Mouse (Mus musculus) neural tube, embryonic 14.5 days (tissue): ENCODE measurements at regions not wholly inside any gene's neighbourhood (a gene's known extent, or its start where the extent isn't known, plus 50 kb on each side); places are given as distances from the start of the nearest gene placed in this dataset.

Source experiments
- ATAC-seq: fragments of 200-750 bp; cut with Nextera tagmentation; 2 replicates; pipeline ENCODE4 v1.8.0; 2017; ENCODE audit warnings: low read depth, mild to moderate bottlenecking, moderate TSS enrichment, moderate library complexity
- H3K27ac ChIP-seq: fragments of 300-500 bp; sonication (generic); 2 replicates; pipeline ENCODE4 v1.5.1; 2014; ENCODE audit warnings: low read depth, mild to moderate bottlenecking, control low read depth, low read length, moderate library complexity, mixed read lengths
- H3K27me3 ChIP-seq: fragments of 300-500 bp; sonication (generic); 2 replicates; pipeline ENCODE4 v1.6.1; 2014; ENCODE audit warnings: low read length; ENCODE audit not compliant: control insufficient read depth, insufficient read depth
- H3K36me3 ChIP-seq: fragments of 300-500 bp; sonication (generic); 2 replicates; pipeline ENCODE4 v1.6.1; 2014; ENCODE audit warnings: low read length, mixed read lengths; ENCODE audit not compliant: control insufficient read depth, insufficient read depth
- H3K4me1 ChIP-seq: fragments of 300-500 bp; sonication (generic); 2 replicates; pipeline ENCODE4 v1.6.1; 2014; ENCODE audit warnings: low read length; ENCODE audit not compliant: control insufficient read depth, insufficient read depth
- H3K4me2 ChIP-seq: fragments of 300-500 bp; sonication (generic); 2 replicates; pipeline ENCODE4 v1.6.1; 2014; ENCODE audit warnings: mild to moderate bottlenecking, low read depth, low read length, control low read depth
- H3K4me3 ChIP-seq: fragments of 300-500 bp; sonication (generic); 2 replicates; pipeline ENCODE4 v1.5.1; 2014; ENCODE audit warnings: low read depth, low read length, control low read depth, mixed read lengths
- H3K9ac ChIP-seq: fragments of 300-500 bp; sonication (generic); replicated peaks from 2 replicates; pipeline ENCODE4 v1.6.1; 2014; ENCODE audit warnings: low read depth, mild to moderate bottlenecking, control low read depth, low read length, mixed read lengths
- H3K9me3 ChIP-seq: fragments of 300-500 bp; sonication (generic); 2 replicates; pipeline ENCODE4 v1.6.1; 2016; ENCODE audit warnings: low read length; ENCODE audit not compliant: control insufficient read depth
- WGBS: fragments of 180-500 bp; shearing (Covaris S2); extraction: QIAGEN DNeasy Blood & Tissue Kit; methylation state at CpG from one replicate; pipeline ENCODE4 v1.1.7; 2014; 5-methylcytosine and 5-hydroxymethylcytosine counted together

DNA sequence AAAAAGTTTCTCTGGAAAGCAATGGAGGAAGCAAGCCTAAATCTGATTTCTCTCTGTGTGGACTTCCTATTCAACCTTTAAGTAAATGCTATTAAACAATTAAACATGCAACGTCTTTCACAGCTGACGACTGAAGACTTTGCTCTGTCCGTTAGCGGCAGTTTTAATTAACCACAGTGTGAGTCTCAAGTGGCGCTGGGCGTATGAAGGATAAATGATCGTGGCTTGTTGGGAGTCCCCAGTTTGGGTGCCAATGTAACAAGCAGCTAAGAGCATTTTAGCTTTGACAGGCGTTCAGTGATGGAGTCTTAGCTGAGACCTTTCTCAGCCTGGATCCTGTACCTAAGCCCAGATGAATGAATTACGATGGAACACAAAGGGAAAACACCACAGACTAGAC, 52.7 kb upstream of the Olig2 start:
- peaks cover 3% of the 10 kb centered on the region; the same call in 1 of the 2 replicates for H3K4me1 ChIP-seq
- WGBS, result 39% methylated on average over 9 of the region's 9 CpGs

DNA sequence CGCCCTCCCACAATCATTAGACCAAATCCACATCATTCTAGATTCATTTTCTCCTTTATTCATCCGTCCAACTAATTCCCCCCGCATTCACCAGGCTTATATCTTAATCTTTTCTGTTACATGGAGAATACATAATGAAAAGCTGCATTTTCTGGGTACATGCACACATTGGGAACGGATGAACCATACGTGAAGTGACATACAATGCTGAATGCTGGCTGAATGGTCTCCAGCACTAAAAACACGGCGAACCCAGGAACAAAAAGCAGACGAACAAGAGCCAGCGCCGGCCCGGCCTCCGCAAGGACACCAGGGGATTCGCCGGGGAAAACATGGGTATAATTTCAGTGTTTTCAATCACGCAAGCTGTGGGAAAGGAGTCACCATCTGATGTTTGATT, 52.0 kb upstream of the Olig2 start:
- H3K36me3 ChIP-seq, result no peaks in the 10 kb centered on the region
- peaks cover 3% of the 10 kb centered on the region; the same call in 1 of the 2 replicates for H3K4me1 ChIP-seq
- H3K27me3 ChIP-seq, result peaks cover 41% of the 10 kb centered on the region
- no peak overlapping the region for H3K27ac ChIP-seq
- ATAC-seq, result no peak
- 16% methylated on average over 15 of the region's 15 CpGs for WGBS
- H3K4me3 ChIP-seq, result no peak overlapping the region
- H3K4me2 ChIP-seq, result no peak overlapping the region
- no peaks in the 10 kb centered on the region for H3K9me3 ChIP-seq
- no peak overlapping the region for H3K9ac ChIP-seq

More for the DNA sequence above, 52.7 kb upstream of the Olig2 start:
- H3K36me3 ChIP-seq, result no peaks in the 10 kb centered on the region
- H3K4me3 ChIP-seq, result no peak overlapping the region
- no peak overlapping the region for H3K9ac ChIP-seq
- H3K27me3 ChIP-seq, result peaks cover 46% of the 10 kb centered on the region
- no peak overlapping the region for H3K4me2 ChIP-seq
- no peaks in the 10 kb centered on the region for H3K9me3 ChIP-seq
- no peak overlapping the region for H3K27ac ChIP-seq
- ATAC-seq, result no peak

GRCm38 (mm10) chr16:91173870-91174278, 51.4 kb upstream of the Olig2 start:
- no peaks in the 10 kb centered on the region for H3K36me3 ChIP-seq
- peak; percentile 42; the same call in 1 of the 2 replicates for ATAC-seq
- no peak overlapping the region for H3K27ac ChIP-seq
- H3K27me3 ChIP-seq, result peaks cover 42% of the 10 kb centered on the region
- H3K4me3 ChIP-seq, result no peak overlapping the region
- H3K4me1 ChIP-seq, result peaks cover 3% of the 10 kb centered on the region; the same call in 1 of the 2 replicates
- no peak overlapping the region for H3K9ac ChIP-seq
- no peaks in the 10 kb centered on the region for H3K9me3 ChIP-seq
- 19% methylated on average over 3 of the region's 3 CpGs for WGBS
- no peak overlapping the region for H3K4me2 ChIP-seq

GRCm38 (mm10) chr16:91174401-91174800, 50.9 kb upstream of the Olig2 start:
- H3K4me3 ChIP-seq, result no peak overlapping the region
- H3K9me3 ChIP-seq, result no peaks in the 10 kb centered on the region
- H3K4me1 ChIP-seq, result peaks cover 3% of the 10 kb centered on the region; the same call in 1 of the 2 replicates
- H3K27ac ChIP-seq, result no peak overlapping the region
- 44% methylated on average over 4 of the region's 4 CpGs for WGBS
- no peaks in the 10 kb centered on the region for H3K36me3 ChIP-seq
- no peak overlapping the region for H3K4me2 ChIP-seq
- H3K9ac ChIP-seq, result no peak overlapping the region
- peaks cover 43% of the 10 kb centered on the region for H3K27me3 ChIP-seq
- no peak for ATAC-seq
